Mouse (Mus musculus) heart, embryonic 11.5 days (tissue): ENCODE results near the gene Gm1043. TPM values are rescaled to one million over a fixed set of nuclear protein-coding genes. Genes with fewer than 3 reads are reported as not detected.

Experiments used
- ATAC-seq: fragments of 200-750 bp; cut with Nextera tagmentation; replicated peaks from 2 replicates; pipeline ENCODE4 v1.8.0; 2017; ENCODE audit warnings: moderate library complexity; ENCODE audit not compliant: insufficient number of reproducible peaks, low FRiP score, low TSS enrichment
- H3K27ac ChIP-seq: fragments of 300-500 bp; sonication (generic); 2 replicates; pipeline ENCODE4 v1.5.1; 2014; ENCODE audit warnings: mild to moderate bottlenecking, low read depth, low read length
- H3K27me3 ChIP-seq: fragments of 300-500 bp; sonication (generic); 2 replicates; pipeline ENCODE4 v1.6.1; 2014; ENCODE audit warnings: mild to moderate bottlenecking, low read length, mixed read lengths; ENCODE audit not compliant: control insufficient read depth, insufficient read depth
- H3K36me3 ChIP-seq: fragments of 300-500 bp; sonication (generic); 2 replicates; pipeline ENCODE4 v1.6.1; 2014; ENCODE audit warnings: mild to moderate bottlenecking, low read length, moderate library complexity, mixed read lengths; ENCODE audit not compliant: control insufficient read depth, insufficient read depth
- H3K4me1 ChIP-seq: fragments of 300-500 bp; sonication (generic); 2 replicates; pipeline ENCODE4 v1.6.1; 2014; ENCODE audit warnings: low read length; ENCODE audit not compliant: control insufficient read depth, insufficient read depth
- H3K4me2 ChIP-seq: fragments of 300-500 bp; sonication (generic); 2 replicates; pipeline ENCODE4 v1.6.1; 2014; ENCODE audit warnings: mild to moderate bottlenecking, moderate library complexity
- H3K4me3 ChIP-seq: fragments of 300-500 bp; sonication (generic); 2 replicates; pipeline ENCODE4 v1.5.1; 2014; ENCODE audit warnings: low read depth, low read length
- H3K9ac ChIP-seq: fragments of 300-500 bp; sonication (generic); 2 replicates; pipeline ENCODE4 v1.6.1; 2014; ENCODE audit warnings: mild to moderate bottlenecking, low read depth, low read length, moderate library complexity
- H3K9me3 ChIP-seq: fragments of 300-500 bp; sonication (generic); replicated peaks from 2 replicates; pipeline ENCODE4 v1.6.1; 2016; ENCODE audit warnings: low read length; ENCODE audit not compliant: control insufficient read depth
- WGBS: fragments of 180-500 bp; shearing (Covaris S2); extraction: QIAGEN DNeasy Blood & Tissue Kit; methylation state at CpG from one replicate; pipeline ENCODE4 v1.1.7; 2014; ENCODE audit not compliant: insufficient replicate concordance; 5-methylcytosine and 5-hydroxymethylcytosine counted together
- polyA plus RNA-seq: library from polyadenylated mRNA; unstranded; fragments of >200 nt; fragmentation: Nextera tagmentation; extraction: Ambion mirVana; gene quantifications from 2 replicates; pipeline ENCODE4 v1.2.1, GENCODE M21; 2014

Gm1043 gene
- polyA plus RNA-seq, 1 experiment from 2014 or later, result not detected

GRCm38 (mm10) chr5:37251596-37251995 lies 166.4 kb downstream of the Gm1043 start:
- no peak overlapping the region for H3K9ac ChIP-seq
- 62% methylated on average over 3 of the region's 3 CpGs for WGBS
- no peaks in the 10 kb centered on the region for H3K9me3 ChIP-seq
- no peak overlapping the region for H3K27ac ChIP-seq
- H3K27me3 ChIP-seq, result peaks cover 12% of the 10 kb centered on the region
- ATAC-seq, result no peak
- no peak overlapping the region for H3K4me2 ChIP-seq
- H3K4me1 ChIP-seq, result no peaks in the 10 kb centered on the region
- H3K36me3 ChIP-seq, result no peaks in the 10 kb centered on the region
- no peak overlapping the region for H3K4me3 ChIP-seq

GRCm38 (mm10) chr5:37252101-37252804 lies 167.1 kb downstream of the Gm1043 start:
- H3K4me3 ChIP-seq, result no peak overlapping the region
- H3K27ac ChIP-seq, result no peak overlapping the region
- peaks cover 6% of the 10 kb centered on the region for H3K27me3 ChIP-seq
- H3K36me3 ChIP-seq, result no peaks in the 10 kb centered on the region
- H3K9ac ChIP-seq, result no peak overlapping the region
- H3K9me3 ChIP-seq, result no peaks in the 10 kb centered on the region
- WGBS, result 70% methylated on average over 9 of the region's 9 CpGs
- H3K4me1 ChIP-seq, result no peaks in the 10 kb centered on the region
- H3K4me2 ChIP-seq, result no peak overlapping the region
- no peak for ATAC-seq

- Histone ChIP-seq H3K9me3 (no peaks in the 10 kb centered on the region), H3K27ac (no peak overlapping the region), H3K27me3 (no peaks in the 10 kb centered on the region), H3K4me2 (no peak overlapping the region), H3K9ac (no peak overlapping the region), H3K4me1 (no peaks in the 10 kb centered on the region), H3K4me3 (no peak overlapping the region), H3K36me3 (no peaks in the 10 kb centered on the region)
- 76% methylated on average over 4 of the region's 4 CpGs for WGBS
- no peak for ATAC-seq
Measured at GRCm38 (mm10) chr5:37254523-37254922, 169.4 kb downstream of the Gm1043 start.

- no peak overlapping the region for H3K27ac ChIP-seq
- H3K4me2 ChIP-seq, result no peak overlapping the region
- no peaks in the 10 kb centered on the region for H3K36me3 ChIP-seq
- no peaks in the 10 kb centered on the region for H3K27me3 ChIP-seq
- no peak overlapping the region for H3K9ac ChIP-seq
- H3K4me3 ChIP-seq, result no peak overlapping the region
- H3K4me1 ChIP-seq, result no peaks in the 10 kb centered on the region
- no peaks in the 10 kb centered on the region for H3K9me3 ChIP-seq
- no peak for ATAC-seq
- 57% methylated on average over 7 of the region's 7 CpGs for WGBS
Measured at GRCm38 (mm10) chr5:37256823-37257222, 171.7 kb downstream of the Gm1043 start.

- Histone ChIP-seq H3K27ac (no peak overlapping the region), H3K4me2 (no peak overlapping the region), H3K4me1 (no peaks in the 10 kb centered on the region), H3K27me3 (no peaks in the 10 kb centered on the region), H3K4me3 (no peak overlapping the region), H3K9ac (no peak overlapping the region), H3K36me3 (no peaks in the 10 kb centered on the region), H3K9me3 (no peaks in the 10 kb centered on the region)
- WGBS, result 42% methylated on average over 5 of the region's 5 CpGs
- ATAC-seq, result no peak
Measured at GRCm38 (mm10) chr5:37257243-37257642, 172.1 kb downstream of the Gm1043 start.

GRCm38 (mm10) chr5:37261734-37262133 lies 176.6 kb downstream of the Gm1043 start:
- no peak overlapping the region for H3K4me3 ChIP-seq
- H3K4me2 ChIP-seq, result no peak overlapping the region
- no peak overlapping the region for H3K9ac ChIP-seq
- H3K36me3 ChIP-seq, result no peaks in the 10 kb centered on the region
- ATAC-seq, result no peak
- H3K9me3 ChIP-seq, result no peaks in the 10 kb centered on the region
- H3K27ac ChIP-seq, result no peak overlapping the region
- no peaks in the 10 kb centered on the region for H3K4me1 ChIP-seq
- no peaks in the 10 kb centered on the region for H3K27me3 ChIP-seq
- WGBS, result 55% methylated on average over 5 of the region's 5 CpGs

GRCm38 (mm10) chr5:37263816-37264215 lies 178.6 kb downstream of the Gm1043 start:
- 74% methylated on average over 6 of the region's 6 CpGs for WGBS
- ATAC-seq, result no peak
- Histone ChIP-seq H3K4me1 (no peaks in the 10 kb centered on the region), H3K27ac (no peak overlapping the region), H3K4me2 (no peak overlapping the region), H3K27me3 (no peaks in the 10 kb centered on the region), H3K9me3 (no peaks in the 10 kb centered on the region), H3K9ac (no peak overlapping the region), H3K36me3 (no peaks in the 10 kb centered on the region), H3K4me3 (no peak overlapping the region)

Other genes starting within 250 kb of the Gm1043 start
- gene Ppp2r2c, start 216.9 kb upstream of the Gm1043 start, polyA plus RNA-seq, result 0.19 and 0.72 TPM in 2 replicates
- 23.8 and 28.5 TPM in 2 replicates for gene Wfs1, start 96.2 kb upstream of the Gm1043 start, polyA plus RNA-seq
- gene Crmp1, start 156.6 kb downstream of the Gm1043 start, polyA plus RNA-seq, result 11.4 and 11.8 TPM in 2 replicates